Mouse (Mus musculus): Measurements from ENCODE around the gene Tfrc.

Tfrc gene

DNA sequence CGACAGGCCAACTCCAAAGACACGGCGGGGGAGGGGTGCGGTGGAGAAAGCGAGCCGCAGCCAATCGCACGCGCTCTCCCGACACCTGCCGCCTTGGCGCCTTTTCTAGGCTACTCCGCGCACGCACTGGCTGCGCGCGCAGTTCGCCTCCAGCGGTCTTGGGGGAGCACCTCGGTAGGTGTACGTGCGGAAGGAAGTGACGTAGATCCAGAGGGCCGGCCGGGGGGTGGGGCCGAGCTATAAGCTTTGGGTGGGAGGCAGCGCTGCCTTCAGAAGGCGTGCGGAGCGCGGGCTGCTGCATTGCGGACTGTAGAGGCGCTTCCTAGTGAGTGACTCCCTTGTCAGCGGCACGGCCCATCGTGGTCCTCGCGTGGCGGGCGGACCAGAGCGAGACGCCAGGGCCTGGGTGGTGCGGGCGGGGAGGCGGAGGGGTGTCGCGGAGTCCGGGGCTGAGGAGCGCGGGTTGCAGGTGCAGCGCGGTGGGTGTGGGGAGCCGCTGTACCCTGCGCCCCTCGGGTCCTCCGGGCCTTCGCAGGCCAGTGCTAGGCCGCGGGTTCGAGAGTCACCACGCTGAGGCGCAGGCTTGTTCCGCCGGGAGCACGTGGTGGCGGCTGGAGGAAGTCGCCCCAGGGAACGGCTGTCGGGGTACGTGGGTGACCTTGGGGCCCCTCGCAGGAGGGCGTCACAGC, at the start of gene Tfrc:
Gene Tfrc (plus strand): TSS at position 209 of the 689 bp plus-strand sequence.
- peak; percentile 99 for DNase-seq

DNA sequence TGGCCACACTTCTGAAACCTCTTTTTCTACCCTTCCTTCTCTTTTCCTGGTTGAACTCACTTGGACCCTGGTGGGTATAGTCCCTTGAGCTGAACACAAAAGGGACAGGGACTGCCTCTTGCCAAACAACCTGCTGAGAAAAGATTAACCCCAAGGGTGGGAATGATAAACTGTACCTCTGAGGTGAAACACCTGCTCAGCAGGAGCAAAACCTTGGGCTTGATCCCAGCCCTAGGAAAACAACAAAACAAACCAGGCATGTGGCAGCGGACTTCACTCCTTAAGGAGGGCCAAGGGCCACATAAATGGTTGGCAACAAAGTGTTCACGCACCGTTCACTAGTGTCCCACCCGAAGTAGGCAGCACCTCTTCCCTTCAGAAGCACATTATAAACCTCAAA, 49.2 kb upstream of the Tfrc start:
- DNase-seq: no peak

DNA sequence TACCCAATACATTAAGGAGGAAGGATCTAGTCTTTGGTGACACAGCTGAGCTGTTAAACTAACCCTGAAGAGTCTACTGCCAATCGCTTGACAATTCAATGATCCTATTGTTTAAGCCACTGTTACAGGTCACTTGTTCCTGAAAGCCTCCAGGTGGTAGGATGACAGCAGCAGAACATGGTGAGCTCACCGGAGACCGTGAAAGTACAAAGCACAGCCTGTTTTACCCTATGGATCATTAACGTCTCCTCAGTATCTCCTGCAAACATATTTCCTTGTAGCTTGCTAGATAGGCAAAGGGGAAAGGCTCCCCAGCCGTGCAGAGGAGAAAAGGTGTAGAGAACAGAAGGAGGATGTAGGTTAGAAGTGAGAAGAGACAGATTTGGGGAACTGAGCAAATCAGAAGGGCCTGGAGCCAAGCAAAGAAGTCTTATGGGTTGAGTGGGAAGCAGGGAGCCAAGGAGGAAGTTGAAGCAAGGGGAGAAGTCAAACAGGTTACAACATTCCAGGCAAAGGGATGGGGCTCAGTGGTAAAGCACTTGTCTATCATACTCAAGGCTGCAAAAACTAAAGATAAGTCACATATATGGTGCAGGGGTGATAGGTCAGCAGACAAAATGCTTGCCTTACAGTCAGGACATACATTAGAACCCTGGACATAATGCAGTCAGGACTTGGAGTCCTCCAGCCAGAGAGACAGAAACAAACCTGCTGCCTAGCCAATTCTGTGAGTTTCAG, 45.5 kb upstream of the Tfrc start:
- no peak for DNase-seq

DNA sequence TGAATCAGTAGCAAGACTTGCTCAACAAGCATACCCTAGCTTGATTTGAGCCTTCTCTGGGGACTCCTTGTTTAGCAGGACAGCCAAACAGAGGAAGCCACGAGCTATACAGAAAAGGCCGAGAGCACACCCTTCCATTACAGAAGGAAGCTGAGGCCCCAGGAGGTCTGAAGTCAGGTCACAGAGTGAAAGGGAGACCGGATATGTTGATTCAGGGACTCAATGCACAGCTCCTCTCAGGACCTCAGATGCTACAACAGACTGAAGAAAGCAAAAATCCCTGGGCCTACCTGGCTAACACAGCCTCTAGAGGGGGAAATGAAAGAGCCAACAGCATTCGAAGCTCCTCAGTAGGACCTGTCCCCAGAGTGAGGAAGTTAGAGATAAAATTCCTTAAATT, 41.4 kb upstream of the Tfrc start:
- no peak for DNase-seq

DNA sequence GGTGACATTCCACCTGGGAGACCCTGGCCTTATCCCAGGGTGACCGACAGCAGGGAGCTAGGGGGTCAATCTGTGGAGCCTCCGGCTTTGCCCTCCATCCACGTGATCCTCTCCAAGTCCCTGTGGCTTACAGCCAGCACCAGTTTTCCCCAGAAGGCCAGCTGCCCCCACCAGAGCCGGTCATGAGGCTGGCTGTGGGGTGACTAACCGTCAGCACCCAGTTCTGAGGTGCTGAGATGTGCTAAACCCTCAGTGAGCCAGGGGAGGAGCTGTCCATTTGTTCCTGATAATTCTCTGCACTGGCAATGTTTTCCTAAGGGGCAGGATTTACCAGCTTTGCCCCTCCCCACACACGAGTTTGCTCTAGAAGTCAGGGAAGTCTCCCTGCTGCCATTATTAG, 40.3 kb upstream of the Tfrc start:
- no peak for DNase-seq

DNA sequence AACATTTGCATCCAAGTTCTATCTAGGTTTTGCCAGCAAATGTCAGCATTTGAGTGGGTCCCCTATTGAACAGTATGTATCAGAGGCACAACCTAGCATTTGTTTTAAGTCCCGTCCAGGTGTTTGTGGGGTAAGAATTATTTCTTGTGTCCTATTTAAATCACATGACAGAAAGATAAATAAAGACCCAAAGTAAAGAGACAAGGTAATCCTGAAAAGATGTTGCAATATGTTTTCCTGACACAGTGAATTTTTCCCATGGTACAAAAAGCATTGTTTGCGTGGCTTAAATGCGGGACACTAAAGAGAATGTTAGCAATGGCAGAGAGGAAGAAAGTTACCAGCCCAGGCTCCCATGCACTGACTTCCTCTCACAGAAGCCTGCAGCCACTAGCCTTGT, 38.7 kb upstream of the Tfrc start:
- DNase-seq: no peak

DNA sequence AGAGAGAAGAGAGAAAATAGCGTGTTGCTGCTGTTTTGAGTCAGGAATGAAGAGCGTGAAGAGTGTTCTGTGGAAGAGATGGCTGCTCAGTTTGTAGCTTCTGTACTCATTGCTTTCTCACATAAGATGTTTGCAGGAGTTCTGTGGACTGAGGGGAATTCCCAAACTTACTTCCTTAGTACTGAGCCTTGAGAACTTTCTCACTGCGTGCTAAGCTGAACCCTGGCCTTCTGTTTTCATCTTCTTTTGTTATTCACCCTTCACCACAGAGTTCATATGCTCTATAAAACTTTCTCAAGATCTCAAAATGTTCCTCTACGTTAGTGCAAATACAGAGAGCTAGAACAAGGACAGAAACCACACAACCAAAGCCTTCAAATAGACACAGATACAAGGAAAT, 36.2 kb upstream of the Tfrc start:
- no peak for DNase-seq

DNA sequence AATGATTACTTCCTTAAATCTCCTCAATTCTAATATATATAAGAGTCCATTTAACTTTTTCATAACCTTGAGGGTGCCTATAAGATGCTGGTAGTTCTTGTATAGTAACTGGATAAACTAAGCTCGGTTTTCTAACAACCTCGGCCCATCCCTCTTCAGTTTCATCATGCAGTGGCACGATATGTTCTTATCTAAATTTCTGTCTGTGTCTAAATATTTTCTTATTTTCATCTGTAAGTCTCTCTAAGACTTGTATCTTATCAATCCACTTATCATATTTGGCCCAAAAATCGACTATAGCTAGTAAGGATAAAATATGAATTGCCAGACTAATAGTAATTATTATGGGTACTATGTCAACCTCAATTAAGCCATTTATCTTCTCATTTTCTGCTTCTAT, 22.2 kb upstream of the Tfrc start:
- no peak for DNase-seq

DNA sequence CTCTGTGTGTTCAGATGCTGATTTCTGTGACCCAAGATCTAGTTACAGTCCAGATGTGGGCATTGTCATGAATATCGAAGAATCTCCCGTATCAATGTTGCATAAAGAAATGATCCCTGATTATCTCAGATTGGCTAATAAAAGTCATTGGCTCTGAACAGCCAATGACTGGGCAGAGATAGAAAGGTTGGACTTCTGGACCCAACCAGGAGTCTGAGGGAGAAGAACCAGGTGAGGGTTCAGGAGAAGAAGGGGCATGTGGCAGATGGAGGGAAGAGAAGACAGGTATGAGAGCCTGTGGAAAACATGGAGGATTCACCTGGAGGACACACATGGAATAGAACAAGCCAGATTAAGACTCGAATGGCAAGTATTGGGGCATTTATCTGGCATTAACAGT, 20.2 kb upstream of the Tfrc start:
- DNase-seq: no peak

DNA sequence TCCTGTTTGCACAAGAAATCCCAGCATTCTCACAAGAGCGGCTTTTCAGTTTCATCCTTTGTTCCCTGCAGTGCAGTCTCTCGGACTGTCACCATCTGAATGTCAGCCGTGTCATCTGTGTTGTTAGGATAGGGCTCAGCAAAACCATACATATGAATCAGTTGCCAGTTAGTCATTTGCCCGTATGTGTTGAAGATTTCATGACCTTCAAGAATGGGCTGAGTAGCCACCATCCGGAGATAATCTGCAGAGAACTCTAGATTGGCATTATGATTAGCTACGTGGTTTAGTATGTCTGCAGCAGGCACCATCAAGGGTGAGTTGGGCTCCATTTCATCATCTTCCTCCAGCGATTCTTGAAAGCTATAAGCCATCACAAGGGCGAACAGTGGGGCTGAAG, 17.2 kb upstream of the Tfrc start:
- no peak for DNase-seq

DNA sequence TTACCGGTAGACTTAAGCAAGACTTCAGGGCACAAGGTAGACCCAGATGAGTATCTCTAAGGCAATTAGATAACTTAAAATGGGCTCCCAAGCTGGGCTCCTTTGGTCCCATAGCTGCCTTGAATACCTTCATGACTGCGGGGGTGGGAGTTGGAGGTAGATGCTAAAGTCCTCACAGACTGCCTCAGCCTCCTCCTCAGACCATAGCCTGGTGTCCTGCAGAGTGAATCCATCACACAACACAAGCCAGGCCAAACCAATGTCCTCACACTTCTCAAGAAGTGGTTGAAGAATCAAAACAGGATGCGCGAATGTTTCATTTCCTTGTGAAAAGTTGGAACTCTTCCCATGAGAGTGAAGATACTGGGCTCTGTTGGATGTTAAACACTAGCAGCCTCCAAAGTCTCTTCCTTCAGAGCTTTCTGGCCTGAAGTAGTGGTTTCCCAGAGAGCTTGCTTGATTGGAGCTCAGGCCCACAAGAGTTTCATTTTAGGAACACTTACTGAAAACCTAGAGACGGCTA, 15.4 kb upstream of the Tfrc start:
- DNase-seq: no peak

DNA sequence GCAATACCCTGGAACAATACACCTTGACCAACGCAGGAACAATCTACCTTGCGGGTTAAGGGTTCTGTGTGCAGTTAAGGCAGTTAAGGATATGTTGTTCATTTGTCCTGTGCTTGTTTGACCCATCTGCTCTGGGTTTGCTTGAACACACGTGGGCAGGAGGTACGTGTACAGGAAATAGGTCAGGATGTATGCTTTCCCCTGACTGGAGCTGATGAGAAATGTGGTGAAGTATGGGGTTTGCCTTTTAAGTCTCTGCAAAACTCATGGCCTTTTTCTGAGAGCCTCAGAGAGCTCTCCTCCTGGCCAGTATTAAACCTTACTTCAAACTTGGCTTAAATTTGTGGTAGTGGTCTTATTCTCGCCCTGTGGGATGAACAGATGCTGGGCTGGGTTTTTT, 14.8 kb upstream of the Tfrc start:
- no peak for DNase-seq

DNA sequence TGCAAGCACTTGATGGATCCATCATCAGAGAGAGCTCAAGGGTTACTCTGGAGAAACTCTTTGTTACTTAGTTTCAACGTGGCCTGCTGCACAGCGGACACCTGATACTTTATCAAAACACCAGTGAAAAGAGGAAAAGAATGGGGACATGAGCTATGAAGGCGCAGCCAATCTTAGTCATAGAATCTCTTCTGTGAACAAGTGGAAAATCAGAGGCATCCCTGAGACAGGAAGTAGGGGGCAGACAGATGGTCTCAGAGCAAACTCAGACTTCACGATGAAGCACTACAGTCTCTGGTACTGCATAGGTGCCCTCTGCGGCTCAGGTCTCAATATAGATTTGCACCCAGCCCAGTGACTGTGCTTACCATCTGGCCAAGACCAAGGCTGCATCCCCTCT, 14.0 kb upstream of the Tfrc start:
- DNase-seq: no peak

DNA sequence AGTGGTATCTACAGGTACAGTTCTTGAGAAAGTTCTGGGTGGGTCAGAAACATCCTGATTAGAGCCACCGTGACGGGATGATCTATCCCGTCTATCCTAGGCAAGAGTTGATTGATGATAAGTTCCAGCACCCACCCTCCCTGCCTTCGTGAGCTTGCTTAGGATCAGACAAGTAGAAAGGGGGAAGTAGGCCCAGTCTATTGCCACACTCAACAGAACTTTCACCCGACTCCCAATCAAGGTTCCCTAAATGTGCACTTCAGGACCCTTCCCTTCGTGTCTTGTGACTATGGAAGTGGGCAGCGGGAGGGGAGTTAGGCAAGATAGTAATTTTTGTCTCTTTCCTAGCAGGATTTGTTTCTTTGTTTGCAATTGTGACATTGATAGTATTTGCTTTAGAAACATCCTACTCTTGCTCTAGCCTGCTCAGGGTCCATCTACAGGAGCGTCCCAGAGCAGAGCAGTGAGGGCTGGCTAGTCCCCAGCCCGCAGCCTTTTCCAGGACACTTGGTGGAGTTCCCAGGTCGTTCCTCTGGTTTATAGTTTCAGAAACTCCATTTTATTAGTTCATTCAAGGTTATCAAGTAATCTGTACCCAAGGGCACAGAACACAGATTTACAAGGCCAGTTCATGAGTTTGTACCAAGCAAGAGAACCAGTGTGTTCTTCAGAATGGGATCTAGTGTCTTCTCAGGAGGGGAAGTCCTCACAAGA, 13.4 kb upstream of the Tfrc start:
- DNase-seq: no peak

DNA sequence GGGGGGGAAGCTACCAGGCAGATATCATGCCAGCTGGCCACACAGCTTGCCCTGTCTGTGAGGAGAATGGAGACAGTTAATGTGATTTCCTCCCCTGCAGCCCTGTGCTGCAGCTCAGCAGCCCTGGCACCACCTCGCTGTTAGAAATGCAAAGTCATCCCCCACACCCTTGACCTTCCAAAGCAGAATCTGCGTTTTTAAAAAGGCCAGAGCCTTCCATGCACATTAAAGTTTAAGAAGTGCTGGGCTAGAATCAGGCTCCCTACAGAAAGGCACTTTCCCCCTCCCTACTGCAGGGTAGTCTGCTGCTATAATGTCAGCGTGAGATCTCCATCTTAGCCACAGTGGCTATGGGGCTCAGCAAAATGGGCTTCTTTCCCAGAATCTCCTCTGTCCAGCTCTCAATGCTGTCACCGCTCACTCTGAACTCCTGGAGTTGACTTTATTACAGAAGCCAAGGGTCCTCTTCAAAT, 10.8 kb upstream of the Tfrc start:
- peak; percentile 45 to 51 for DNase-seq

DNA sequence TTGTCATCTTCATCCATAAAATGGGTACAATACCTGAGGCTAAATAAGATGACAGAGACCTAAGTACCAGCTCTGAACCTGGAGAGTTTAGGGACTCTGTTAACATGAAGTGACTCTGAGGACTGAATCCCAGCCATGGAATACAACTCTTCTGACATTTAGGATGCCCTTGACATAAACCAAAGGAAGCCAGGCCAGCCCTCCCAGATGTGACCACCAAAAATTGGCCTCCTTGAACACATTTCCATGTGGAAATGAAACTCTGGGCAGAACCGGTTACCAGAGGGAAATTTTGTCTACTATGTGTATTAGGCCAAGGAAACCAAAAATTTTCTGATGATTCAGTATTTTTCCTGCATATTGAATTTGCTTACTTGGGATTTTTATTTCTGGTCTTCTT, 9.6 kb upstream of the Tfrc start:
- DNase-seq: no peak

DNA sequence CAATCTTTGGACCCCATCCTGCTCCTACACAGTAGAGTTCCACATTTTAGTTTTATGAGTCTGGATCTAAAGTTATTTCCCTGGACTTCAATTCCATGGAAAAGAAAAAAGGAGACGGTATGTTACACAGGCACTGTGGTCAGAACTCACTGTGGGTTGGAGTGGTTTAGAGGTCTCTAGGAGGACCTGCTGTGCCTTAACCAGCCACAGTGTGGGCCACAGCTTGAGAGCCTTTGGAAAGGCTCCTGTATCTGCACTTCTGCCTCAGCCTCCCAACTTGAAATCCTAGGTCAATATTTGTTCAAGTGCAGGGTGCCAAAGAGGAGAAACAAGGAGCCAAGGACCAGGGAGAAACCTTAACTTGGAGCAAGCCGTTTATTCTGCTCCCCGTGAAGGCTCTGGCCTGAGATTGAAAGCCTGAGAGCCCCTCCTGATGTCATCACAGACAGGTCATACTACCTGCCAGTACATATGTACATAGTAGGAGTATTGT, 6.5 kb upstream of the Tfrc start:
- no peak for DNase-seq

DNA sequence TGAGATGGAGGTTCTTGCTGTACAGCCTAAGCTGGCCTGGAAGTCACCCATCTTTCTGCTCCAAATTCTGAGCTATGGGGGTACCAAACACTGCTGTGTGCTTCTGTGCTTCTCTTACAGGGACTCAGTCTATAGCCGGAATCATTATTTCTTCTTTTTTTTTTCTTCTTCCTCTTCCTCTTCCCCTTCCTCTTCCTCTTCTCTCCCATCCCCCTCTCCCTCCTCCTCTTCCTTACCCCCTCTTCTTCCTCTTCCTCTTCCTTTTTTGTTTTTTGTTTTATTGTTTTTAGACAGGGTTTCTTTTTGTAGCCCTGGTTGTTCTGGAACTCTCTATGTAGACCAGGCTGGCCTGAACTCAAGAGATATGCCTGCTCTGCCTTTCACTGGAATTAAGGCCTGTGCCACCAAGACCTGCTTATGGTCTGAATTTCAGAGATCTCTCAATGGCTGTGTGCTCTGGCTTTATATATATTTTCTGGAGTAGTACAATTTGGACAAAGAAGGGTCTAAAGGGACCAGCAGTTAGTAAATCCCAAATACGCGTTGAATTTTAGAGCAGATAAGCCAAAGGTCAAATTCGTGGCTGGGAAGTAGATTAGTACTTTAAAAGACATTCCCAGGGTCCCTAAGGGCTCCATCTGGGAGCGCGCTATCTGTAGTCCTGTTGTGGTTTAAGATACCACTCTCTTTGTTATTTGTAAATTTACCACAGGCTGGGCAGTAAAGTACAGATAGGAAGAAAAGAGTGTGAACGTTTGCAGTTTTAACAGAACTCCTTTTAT, 967 bp upstream of the Tfrc start:
- DNase-seq: no peak

DNA sequence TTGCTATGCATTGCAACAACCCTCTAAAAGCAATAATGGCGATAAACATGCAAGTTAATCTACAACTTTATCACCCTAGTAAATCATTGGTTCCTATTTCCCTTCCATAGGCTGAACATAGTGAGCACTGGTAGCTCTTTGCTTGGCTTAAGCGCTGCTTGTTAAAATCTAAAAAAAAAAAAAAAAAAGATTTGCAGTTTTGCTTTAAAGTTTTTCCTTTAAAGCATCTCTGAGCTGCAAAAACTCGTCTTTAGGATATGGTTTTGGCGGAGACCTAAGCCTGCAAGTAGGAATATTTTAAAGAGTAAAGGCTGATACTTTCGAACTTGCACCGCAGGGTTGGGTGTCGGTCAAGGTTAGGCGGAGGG, 392 bp upstream of the Tfrc start:
- no peak for DNase-seq

DNA sequence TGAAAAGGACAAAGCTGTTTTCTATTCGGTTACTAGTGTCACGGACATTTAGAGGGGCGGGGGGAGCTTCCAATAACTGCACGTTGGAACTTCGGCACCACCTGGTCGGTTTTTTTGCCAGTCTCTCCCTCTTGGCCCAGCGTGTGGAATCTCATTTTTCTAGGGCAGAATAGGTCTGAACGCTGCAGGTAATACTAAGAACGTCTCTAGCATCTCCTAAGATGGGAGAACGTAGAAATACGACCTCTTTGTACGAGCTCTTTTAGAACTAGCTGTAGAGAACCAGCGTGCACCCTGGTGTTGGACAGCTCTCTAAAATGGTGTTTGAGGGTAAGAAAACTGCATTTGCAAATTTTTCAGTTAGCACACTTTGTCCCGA, 670 bp downstream of the Tfrc start:
- DNase-seq: no peak

DNA sequence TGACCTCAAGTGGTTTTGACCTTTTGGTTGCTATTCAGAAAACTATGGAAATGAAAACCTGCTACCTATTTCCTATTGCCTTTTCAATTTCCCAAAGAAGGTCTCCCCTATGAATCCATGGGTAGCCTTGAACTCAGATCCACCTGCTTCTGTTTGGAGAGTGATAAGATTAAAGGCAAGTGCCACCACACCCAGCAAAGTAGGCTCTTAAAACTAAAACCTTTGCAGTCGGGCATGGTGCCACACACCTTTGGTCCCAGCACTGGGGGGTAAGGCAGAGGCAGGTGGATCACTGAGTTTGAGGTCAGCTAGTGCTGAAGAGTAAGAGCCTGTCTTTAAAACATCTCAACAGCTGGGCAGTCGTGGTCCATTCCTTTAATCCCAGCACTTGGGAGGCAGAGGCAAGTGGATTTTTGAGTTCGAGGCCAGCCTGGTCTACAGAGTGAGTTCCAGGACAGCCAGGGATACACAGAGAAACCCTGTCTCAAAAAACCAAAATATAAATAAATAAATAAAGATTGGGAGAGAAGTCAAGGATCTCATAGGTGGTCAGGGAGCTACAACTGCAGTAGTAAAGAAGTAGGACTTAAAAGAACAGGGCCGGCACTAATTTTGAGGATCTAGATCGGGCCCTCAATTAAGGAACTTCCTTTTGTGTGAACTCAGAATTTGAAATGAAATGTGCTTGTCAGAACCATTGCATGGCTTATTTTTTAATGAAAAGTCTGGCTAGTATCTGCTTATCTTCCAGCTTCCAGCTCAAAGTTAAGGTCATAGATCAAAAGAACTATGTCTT, 1.9 kb downstream of the Tfrc start:
- peak in 1 of 2 experiments; percentile 12 for DNase-seq

DNA sequence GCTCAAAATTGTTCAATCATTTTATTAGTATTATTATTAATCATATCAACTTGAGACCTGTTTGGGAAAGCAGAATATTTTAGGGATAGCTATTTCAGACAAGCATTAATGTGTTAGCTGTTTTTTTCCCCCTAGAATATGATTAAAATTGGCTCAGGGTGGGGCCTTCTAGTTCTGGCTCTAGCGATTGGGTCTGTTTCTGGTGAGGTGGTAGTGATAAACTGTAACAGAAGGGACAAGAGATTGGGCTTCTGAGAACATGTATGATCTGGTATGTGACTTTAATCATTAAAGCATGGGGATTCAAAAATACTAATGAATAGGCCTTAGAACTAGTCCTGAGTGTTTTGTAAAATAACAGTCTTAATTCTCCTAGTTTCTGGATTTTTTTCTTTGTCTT, 3.3 kb downstream of the Tfrc start:
- no peak for DNase-seq

All from cerebellum, postnatal 14 days (tissue).